Mouse (Mus musculus) kidney, postnatal 14 days (tissue): Measurements from ENCODE around the gene Hinfp.

Source experiments
- DNase-seq: peaks from one replicate; pipeline ENCODE4 v3.0.0; 2022; ENCODE audit warnings: mixed read lengths

The Hinfp gene

GRCm38 (mm10) chr9:44253441-44253840, 52.0 kb downstream of the Hinfp start:
- no peak for DNase-seq

DNA sequence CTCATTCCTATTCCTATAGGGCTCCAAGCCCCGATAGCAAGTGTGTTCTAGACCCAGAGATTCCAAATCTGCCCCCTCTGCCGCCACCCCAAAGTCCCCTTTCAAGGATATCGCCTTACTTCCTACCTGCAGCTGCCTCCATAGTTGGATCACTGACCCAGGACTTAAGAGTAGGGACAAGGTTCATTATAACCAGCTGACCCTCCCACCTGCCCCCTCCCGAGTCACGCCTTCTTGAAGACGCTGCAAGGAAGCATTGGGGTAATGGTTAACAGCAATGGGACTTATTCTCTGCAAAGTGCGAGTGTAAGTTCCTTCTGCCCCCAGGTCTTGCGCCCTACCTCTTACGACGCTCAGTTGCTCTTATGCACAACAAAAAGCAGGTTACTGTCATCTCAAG, 54.2 kb downstream of the Hinfp start, which contains the start of gene Pdzd3:
Gene Pdzd3, minus strand, starts transcription at position 158 of the 400 bp plus-strand sequence.
- DNase-seq = peak; percentile 81

DNA sequence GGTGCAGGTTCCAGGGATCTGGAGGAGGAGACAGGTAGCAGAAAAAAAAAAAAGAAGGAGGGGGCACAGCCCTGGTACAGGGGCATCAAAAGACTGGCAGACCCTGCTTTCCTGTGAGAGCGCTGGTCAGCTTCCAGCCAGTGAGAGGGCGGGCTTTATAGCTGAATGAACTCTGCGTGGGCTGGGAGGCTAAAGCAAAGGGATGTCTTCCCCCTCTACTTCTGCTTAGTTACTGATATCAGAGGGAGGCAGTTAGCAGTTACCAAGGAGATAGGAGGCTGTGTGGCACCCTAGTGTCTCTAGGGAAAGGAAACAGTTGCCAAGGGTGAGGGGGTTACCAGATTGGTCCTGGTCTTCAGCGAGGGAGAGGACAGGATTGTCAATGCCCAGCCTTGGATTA, 55.0 kb downstream of the Hinfp start:
- no peak for DNase-seq

DNA sequence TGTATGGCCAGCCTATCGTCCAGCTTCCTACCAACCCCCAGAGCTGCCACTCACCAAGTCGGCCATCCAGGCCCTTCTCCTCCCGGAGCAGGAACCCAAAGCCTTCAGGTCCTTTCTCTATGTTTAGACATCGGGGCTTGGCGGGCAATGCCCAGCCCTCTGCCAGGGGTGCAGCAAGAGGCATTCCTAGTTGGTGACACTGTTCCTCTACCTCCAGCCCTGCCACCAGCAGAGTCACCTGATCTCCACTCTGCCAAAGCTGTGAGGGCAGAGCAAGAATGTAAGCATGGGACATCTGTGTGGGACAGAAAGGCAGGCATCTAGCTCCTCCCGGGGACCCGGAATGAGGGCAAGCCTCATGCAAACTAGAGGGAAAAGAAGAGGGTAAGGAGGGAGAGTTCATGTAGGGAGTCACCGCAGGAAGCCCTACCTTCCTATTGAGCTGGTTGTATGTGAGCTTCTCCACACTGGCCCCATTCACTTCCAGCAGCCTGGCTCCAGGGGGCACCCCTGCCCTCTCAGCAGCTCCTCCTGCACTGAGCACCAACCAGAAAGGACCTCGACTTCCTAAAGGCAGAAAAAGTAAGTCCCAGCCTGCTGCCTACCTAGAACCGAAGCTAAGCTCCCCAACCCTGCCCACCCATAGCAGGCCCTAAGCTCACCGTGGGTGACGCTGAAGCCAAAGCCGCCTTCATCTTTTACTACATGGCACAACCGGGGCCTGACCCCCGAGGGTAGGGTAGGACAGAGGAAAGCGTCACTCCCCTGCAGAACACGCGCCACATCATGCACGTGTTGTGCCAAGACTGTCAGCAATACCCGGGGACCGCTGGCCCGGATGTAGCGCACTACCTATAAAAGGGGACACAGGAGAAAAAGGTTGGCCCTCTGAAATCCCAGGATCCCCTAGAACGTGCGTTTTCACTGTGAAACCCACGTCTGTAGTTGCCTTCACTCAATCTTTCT, 56.0 kb downstream of the Hinfp start:
- peak; percentile 85 for DNase-seq

GRCm38 (mm10) chr9:44247907-44248306, 57.6 kb downstream of the Hinfp start:
- DNase-seq = no peak

GRCm38 (mm10) chr9:44243621-44244020, 61.9 kb downstream of the Hinfp start:
- peak; percentile 38 for DNase-seq
